Mouse (Mus musculus): ENCODE measurements around the gene Slc25a39.
"Not testable (repeated sequence)": the region's sequence is repeated elsewhere in the genome, so short reads cannot be mapped to it uniquely, and the experiment has no call there.

Slc25a39 gene

GRCm38 (mm10) chr11:102394421-102395124, 13.2 kb downstream of the Slc25a39 start:
- DNase-seq (ENCODE audit: low spot score) = no peak

- DNase-seq (ENCODE audit: low spot score) = peak; percentile 29
These were observed 13.9 kb downstream of the Slc25a39 start for GRCm38 (mm10) chr11:102393719-102394420.

- DNase-seq (ENCODE audit: low spot score) = peak; percentile 93
These were observed 14.5 kb downstream of the Slc25a39 start, which contains the start of gene Rundc3a for GRCm38 (mm10) chr11:102393238-102393634. TSS of gene Rundc3a (plus strand) at chr11:102393403.

- DNase-seq (ENCODE audit: low spot score) = no peak
These were observed 15.1 kb downstream of the Slc25a39 start for GRCm38 (mm10) chr11:102392441-102393237.

GRCm38 (mm10) chr11:102389436-102389835, 18.3 kb downstream of the Slc25a39 start:
- DNase-seq (ENCODE audit: low spot score) = not testable (repeated sequence)

GRCm38 (mm10) chr11:102386121-102386520, 21.6 kb downstream of the Slc25a39 start:
- DNase-seq (ENCODE audit: low spot score) = no peak

GRCm38 (mm10) chr11:102385075-102385474, 22.7 kb downstream of the Slc25a39 start:
- no peak for DNase-seq (ENCODE audit: low spot score)

GRCm38 (mm10) chr11:102384418-102384817, 23.3 kb downstream of the Slc25a39 start:
- DNase-seq (ENCODE audit: low spot score) = no peak

- DNase-seq (ENCODE audit: low spot score) = no peak
These were observed 24.2 kb downstream of the Slc25a39 start for GRCm38 (mm10) chr11:102383365-102384136.

- no peak for DNase-seq (ENCODE audit: low spot score)
These were observed 25.0 kb downstream of the Slc25a39 start for GRCm38 (mm10) chr11:102382794-102383193.

- no peak for DNase-seq (ENCODE audit: low spot score)
These were observed 26.2 kb downstream of the Slc25a39 start for GRCm38 (mm10) chr11:102381341-102382100.

- no peak for DNase-seq (ENCODE audit: low spot score)
These were observed 27.7 kb downstream of the Slc25a39 start for GRCm38 (mm10) chr11:102380091-102380490.

- DNase-seq (ENCODE audit: low spot score) = peak; percentile 29
These were observed 30.6 kb downstream of the Slc25a39 start for GRCm38 (mm10) chr11:102377186-102377585.

GRCm38 (mm10) chr11:102376196-102376835, 31.4 kb downstream of the Slc25a39 start:
- peak; percentile 25 for DNase-seq (ENCODE audit: low spot score)

- DNase-seq (ENCODE audit: low spot score) = peak; percentile 73
These were observed 32.3 kb downstream of the Slc25a39 start for GRCm38 (mm10) chr11:102375196-102376173.

GRCm38 (mm10) chr11:102374108-102374725, 33.5 kb downstream of the Slc25a39 start:
- DNase-seq (ENCODE audit: low spot score) = no peak

- no peak for DNase-seq (ENCODE audit: low spot score)
These were observed 34.1 kb downstream of the Slc25a39 start for GRCm38 (mm10) chr11:102373646-102374045.

GRCm38 (mm10) chr11:102372936-102373335, 34.8 kb downstream of the Slc25a39 start:
- no peak for DNase-seq (ENCODE audit: low spot score)
